Mouse (Mus musculus) G1E (cell line): ENCODE data around the gene Unc93b1. TPM values are rescaled to one million over a fixed set of nuclear protein-coding genes. Genes with fewer than 3 reads are reported as not detected.

Experiments
- ATAC-seq: 2 replicates; pipeline ENCODE4 v1.8.0; 2016; ENCODE audit warnings: mild to moderate bottlenecking; ENCODE audit not compliant: insufficient number of reproducible peaks, poor library complexity, low FRiP score, severe bottlenecking; ENCODE audit errors: extremely low read depth
- DNase-seq: peaks from one replicate; pipeline ENCODE4 v3.0.0; 2012; ENCODE audit warnings: low spot score
- H3K27me3 ChIP-seq: 2 replicates; pipeline ENCODE4 v1.6.1; 2012; ENCODE audit warnings: mild to moderate bottlenecking, low read length, inconsistent platforms; ENCODE audit not compliant: insufficient read depth
- H3K36me3 ChIP-seq: replicated peaks from 2 replicates; pipeline ENCODE3; 2012; ENCODE audit warnings: mild to moderate bottlenecking, inconsistent platforms
- H3K4me1 ChIP-seq: 2 replicates; pipeline ENCODE4 v1.6.1; 2012; ENCODE audit warnings: low read depth, low read length, inconsistent platforms, mixed read lengths; ENCODE audit not compliant: insufficient read depth
- H3K4me3 ChIP-seq: 2 replicates; pipeline ENCODE4 v1.5.1; 2012; ENCODE audit warnings: low read depth, mild to moderate bottlenecking, inconsistent platforms, low read length, moderate library complexity, mixed read lengths
- H3K9me3 ChIP-seq: replicated peaks from 2 replicates; pipeline ENCODE4 v1.6.1; 2012; ENCODE audit warnings: inconsistent platforms
- CTCF ChIP-seq: IDR thresholded peaks from 2 replicates; pipeline ENCODE4 v1.5.1; 2012; ENCODE audit warnings: low read depth, low read length, inconsistent platforms, mixed read lengths
- GATA1 ChIP-seq: IDR thresholded peaks from 2 replicates; pipeline ENCODE4 v1.6.1; 2012; ENCODE audit warnings: borderline replicate concordance, low read length, inconsistent platforms, mixed read lengths
- GATA2 ChIP-seq: IDR thresholded peaks from 2 replicates; pipeline ENCODE4 v1.6.1; 2012; ENCODE audit warnings: low read depth, low read length, inconsistent platforms, borderline replicate concordance
- POLR2AphosphoS5 ChIP-seq: IDR thresholded peaks from 2 replicates; pipeline ENCODE4 v1.6.1; 2012; ENCODE audit warnings: low read depth, low read length, inconsistent platforms; ENCODE audit not compliant: insufficient replicate concordance
- TAL1 ChIP-seq: conservative IDR thresholded peaks from 2 replicates; pipeline ENCODE4 v1.6.1; 2012; ENCODE audit warnings: low read depth, low read length, inconsistent platforms, mixed read lengths
- polyA plus RNA-seq: library from polyadenylated mRNA; stranded (reverse); fragments of >175 nt; gene quantifications from 2 replicates; pipeline ENCODE4 v1.2.3, GENCODE M21; 2012
- total RNA-seq, 2 experiments: library from RNA; stranded (forward) in 1 of 2; stranded (reverse) in 1 of 2; fragments of 200-1000 nt in 1 of 2; fragments of >200 nt in 1 of 2; fragmentation: Nextera tagmentation in 1 of 2; gene quantifications; 2 replicates each; pipeline ENCODE4 v1.2.3; 2014 to 2017

The Unc93b1 gene
- total and polyA plus RNA-seq, 3 experiments, result 0.16 to 0.53 (median 0.22) TPM

DNA sequence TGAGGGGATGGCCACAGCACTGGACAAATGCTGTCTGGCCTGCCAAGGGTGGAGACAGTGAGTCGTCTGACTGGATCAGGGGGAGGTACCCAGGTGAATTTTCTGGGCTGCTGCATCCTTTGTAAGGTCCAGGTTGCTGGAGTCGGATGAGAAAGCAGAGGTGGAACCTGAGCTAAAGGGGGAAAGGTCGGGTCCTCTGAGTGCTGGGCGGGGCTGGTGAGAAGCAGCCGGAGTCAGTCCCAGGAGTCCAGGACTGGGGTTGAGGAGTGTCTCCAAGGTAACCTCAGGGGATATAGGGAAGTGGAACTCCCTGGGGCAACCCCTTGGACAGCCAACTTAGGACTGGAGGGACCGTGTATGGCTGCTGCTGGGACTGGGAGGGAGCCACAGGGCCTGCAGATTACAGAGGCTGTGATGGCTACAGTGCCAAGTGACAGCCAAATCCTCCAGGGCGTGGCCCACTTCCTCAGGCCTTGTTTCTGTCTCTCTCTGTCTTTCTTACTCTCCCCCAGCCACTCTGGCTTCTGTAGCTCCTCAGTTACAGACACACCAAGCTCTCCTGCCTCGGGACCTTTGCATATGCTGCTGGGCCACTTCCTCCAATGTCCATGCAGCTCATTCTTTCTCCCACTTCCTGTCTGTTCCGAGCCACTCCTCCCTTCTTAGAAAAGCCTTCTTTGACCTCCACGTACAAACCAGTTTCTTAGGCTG lies 12.2 kb upstream of the Unc93b1 start:
- no peak for DNase-seq
- peaks cover 42% of the 10 kb centered on the region for H3K27me3 ChIP-seq

DNA sequence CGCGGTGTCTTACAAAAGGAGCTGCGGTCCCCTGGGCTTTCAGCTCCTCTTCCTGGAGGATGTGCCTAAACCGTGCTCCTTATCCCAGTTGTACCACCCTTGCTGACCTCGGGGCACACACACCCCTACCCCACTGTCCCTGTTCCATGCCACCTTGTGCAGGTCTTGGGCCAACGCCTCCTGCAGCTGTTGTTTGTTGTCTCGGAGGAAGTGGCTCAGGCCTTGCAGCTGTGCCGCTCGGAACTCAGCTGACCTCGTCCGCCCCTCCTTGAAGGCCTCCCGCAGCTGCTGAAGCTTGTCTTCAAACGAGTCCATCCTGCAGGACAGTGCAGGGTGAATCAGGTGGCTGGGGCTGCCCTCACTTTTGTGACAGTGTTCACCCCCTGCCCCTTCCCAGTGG lies 11.4 kb upstream of the Unc93b1 start:
- Histone ChIP-seq H3K27me3 (peaks cover 47% of the 10 kb centered on the region), H3K36me3 (no peaks in the 10 kb centered on the region), H3K4me1 (0 out of 2 replicates have a peak, but pooled peaks cover 5% of the 10 kb centered on the region), H3K4me3 (no peak overlapping the region), H3K9me3 (no peaks in the 10 kb centered on the region)
- TF ChIP-seq GATA2 (no peak), TAL1 (no peak), CTCF (no peak), POLR2AphosphoS5 (no peak), GATA1 (no peak)
- ATAC-seq (no peak), DNase-seq (no peak)

More for the DNA sequence above, 12.2 kb upstream of the Unc93b1 start:
- H3K4me3 ChIP-seq, result no peak overlapping the region
- no peaks in the 10 kb centered on the region for H3K36me3 ChIP-seq
- TF ChIP-seq POLR2AphosphoS5, result no peak
- no peak for TF ChIP-seq GATA2
- no peak for TF ChIP-seq GATA1
- no peak for TF ChIP-seq CTCF
- TF ChIP-seq TAL1, result no peak
- 0 out of 2 replicates have a peak, but pooled peaks cover 5% of the 10 kb centered on the region for H3K4me1 ChIP-seq
- no peak for ATAC-seq
- no peaks in the 10 kb centered on the region for H3K9me3 ChIP-seq

DNA sequence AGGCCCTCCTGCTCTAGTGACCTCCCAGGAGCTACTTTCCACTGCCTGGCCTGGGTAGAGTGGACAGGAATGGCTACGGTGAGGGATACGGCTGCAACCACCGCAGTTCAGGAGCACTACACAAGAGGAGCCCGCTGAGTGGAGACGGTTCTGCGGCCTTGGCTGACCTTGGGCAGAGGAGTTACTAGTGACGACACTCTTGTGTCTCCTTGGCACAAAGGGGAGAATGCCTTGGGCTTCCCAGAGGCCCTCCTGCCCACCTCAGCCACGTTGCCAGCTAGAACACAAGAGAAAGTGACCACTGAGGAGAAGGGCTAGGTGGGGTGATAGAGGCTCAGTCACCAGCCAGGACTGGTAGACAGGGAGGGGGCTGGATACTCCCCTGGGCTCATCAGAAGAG lies 10.8 kb upstream of the Unc93b1 start:
- no peaks in the 10 kb centered on the region for H3K9me3 ChIP-seq
- no peak overlapping the region for H3K4me3 ChIP-seq
- peaks cover 52% of the 10 kb centered on the region for H3K27me3 ChIP-seq
- no peak for TF ChIP-seq POLR2AphosphoS5
- TF ChIP-seq TAL1, result no peak
- no peak for TF ChIP-seq GATA1
- TF ChIP-seq CTCF, result no peak
- TF ChIP-seq GATA2, result no peak
- H3K4me1 ChIP-seq, result 0 out of 2 replicates have a peak, but pooled peaks cover 5% of the 10 kb centered on the region
- DNase-seq (no peak), ATAC-seq (no peak)
- no peaks in the 10 kb centered on the region for H3K36me3 ChIP-seq

DNA sequence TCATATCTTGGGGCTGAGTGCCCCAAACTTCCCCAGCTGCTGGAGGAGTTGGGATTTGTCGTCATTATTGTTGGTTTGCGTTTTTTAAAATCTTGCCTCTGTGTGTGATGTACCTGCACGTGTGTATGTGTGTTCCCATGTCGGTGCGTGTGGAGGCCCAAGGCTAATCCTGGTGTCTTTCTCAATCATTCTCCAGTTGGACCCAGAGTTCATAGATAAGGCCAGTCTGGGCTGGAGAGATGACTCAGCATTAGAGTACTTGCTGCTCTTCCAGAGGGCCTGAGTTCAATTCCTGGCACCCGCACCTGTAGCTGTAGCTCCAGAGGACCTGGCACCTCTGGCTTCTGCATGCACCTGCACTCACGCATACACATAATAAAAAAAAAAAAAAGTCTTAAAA lies 10.1 kb upstream of the Unc93b1 start:
- Histone ChIP-seq H3K4me1 (0 out of 2 replicates have a peak, but pooled peaks cover 5% of the 10 kb centered on the region), H3K9me3 (no peaks in the 10 kb centered on the region), H3K27me3 (peaks cover 59% of the 10 kb centered on the region), H3K4me3 (no peak overlapping the region), H3K36me3 (no peaks in the 10 kb centered on the region)
- TF ChIP-seq CTCF, result no peak
- no peak for ATAC-seq
- no peak for DNase-seq

DNA sequence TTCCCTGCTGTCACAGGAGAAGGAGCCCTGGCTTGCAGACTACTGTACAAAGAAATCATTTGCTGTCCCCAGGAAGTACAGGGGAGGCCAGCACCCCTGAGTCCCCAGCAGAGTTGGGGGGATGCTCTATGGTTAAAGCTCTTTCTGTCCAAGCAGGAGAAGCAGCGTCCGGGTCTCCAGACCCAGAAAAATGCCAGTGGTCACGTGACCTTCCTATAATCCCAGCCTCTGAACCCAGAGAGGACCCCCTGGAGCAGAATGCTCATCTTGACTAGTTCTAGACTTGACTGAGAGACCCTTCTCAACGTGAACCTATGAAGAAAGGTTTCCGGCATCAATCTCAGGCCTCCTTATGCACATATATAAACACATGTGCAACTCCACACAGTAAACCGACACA lies 9.1 kb upstream of the Unc93b1 start:
- ATAC-seq (no peak), DNase-seq (no peak)
- Histone ChIP-seq H3K9me3 (no peaks in the 10 kb centered on the region), H3K36me3 (no peaks in the 10 kb centered on the region), H3K27me3 (peaks cover 68% of the 10 kb centered on the region), H3K4me3 (no peak overlapping the region), H3K4me1 (peaks cover 5% of the 10 kb centered on the region; the same call in 1 of the 2 replicates)
- TF ChIP-seq TAL1 (no peak), CTCF (no peak), POLR2AphosphoS5 (no peak), GATA1 (no peak), GATA2 (no peak)

DNA sequence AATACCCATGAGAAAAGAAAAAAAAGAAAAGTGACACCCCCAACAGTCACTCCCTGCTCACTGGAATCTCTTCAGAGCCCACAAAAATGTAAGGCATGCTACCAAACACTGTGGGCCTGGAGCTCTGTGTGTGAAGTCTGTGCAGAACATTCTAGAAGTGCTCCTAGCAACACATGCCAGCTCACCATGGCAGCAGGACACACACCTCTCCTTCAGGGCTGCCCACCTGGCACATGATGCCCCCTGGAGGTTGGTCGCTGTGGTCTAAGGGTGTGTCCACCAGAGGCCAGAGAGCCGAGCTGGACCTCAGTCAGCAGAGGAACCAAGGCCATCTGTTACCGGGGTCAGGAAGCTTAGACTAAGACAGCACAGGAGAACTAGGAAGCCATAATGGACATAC lies 8.7 kb upstream of the Unc93b1 start:
- ATAC-seq (no peak), DNase-seq (no peak)
- Histone ChIP-seq H3K9me3 (no peaks in the 10 kb centered on the region), H3K27me3 (peaks cover 66% of the 10 kb centered on the region), H3K4me1 (peaks cover 5% of the 10 kb centered on the region; the same call in 1 of the 2 replicates), H3K36me3 (no peaks in the 10 kb centered on the region), H3K4me3 (no peak overlapping the region)
- TF ChIP-seq TAL1, result no peak
- no peak for TF ChIP-seq GATA1
- TF ChIP-seq GATA2, result no peak
- TF ChIP-seq CTCF, result no peak
- no peak for TF ChIP-seq POLR2AphosphoS5

DNA sequence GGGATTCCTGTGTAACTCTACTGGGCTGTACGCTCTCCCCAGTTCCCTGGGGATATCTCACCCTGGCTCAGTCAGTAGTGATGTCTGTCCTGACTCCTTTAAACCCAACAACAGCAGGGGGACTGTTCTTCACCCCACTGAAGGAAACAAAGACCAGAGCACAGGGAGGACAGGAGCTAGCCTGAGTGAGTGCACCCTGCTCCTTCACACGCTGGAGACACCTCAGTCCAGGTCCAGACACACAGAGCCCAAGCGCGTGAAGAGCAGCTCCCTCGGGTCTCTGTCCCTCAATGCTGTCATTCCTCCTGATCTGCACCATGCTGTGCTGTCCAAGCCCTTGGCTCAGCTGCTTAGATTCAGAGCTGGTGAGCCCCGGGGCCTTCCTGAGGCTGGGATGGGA lies 8.3 kb upstream of the Unc93b1 start:
- H3K9me3 ChIP-seq, result no peaks in the 10 kb centered on the region
- H3K4me3 ChIP-seq, result no peak overlapping the region
- no peaks in the 10 kb centered on the region for H3K36me3 ChIP-seq
- H3K4me1 ChIP-seq, result peaks cover 5% of the 10 kb centered on the region; the same call in 1 of the 2 replicates
- no peak for ATAC-seq
- DNase-seq, result no peak
- no peak for TF ChIP-seq CTCF
- no peak for TF ChIP-seq POLR2AphosphoS5
- TF ChIP-seq GATA1, result no peak
- no peak for TF ChIP-seq TAL1
- no peak for TF ChIP-seq GATA2
- peaks cover 64% of the 10 kb centered on the region for H3K27me3 ChIP-seq
